Mouse (Mus musculus) kidney, embryonic 16.5 days (tissue): ENCODE results near the gene Hesx1. TPM values are rescaled to one million over a fixed set of nuclear protein-coding genes. Genes with fewer than 3 reads are reported as not detected.

Experiments
- ATAC-seq: fragments of 200-750 bp; cut with Nextera tagmentation; 2 replicates; pipeline ENCODE4 v1.8.0; 2017; ENCODE audit warnings: moderate TSS enrichment; ENCODE audit not compliant: low FRiP score, low TSS enrichment
- H3K27ac ChIP-seq: fragments of 300-500 bp; sonication (generic); 2 replicates; pipeline ENCODE4 v1.5.1; 2014; ENCODE audit warnings: low read length
- H3K27me3 ChIP-seq: fragments of 300-500 bp; sonication (generic); 2 replicates; pipeline ENCODE4 v1.6.1; 2014; ENCODE audit warnings: low read length, control low read depth, mixed read lengths; ENCODE audit not compliant: insufficient read depth
- H3K36me3 ChIP-seq: fragments of 300-500 bp; sonication (generic); 2 replicates; pipeline ENCODE4 v1.6.1; 2014; ENCODE audit warnings: low read length, control low read depth, mixed read lengths; ENCODE audit not compliant: insufficient read depth
- H3K4me1 ChIP-seq: fragments of 300-500 bp; sonication (generic); 2 replicates; pipeline ENCODE4 v1.6.1; 2014; ENCODE audit warnings: low read length, control low read depth, mixed read lengths; ENCODE audit not compliant: insufficient read depth
- H3K4me2 ChIP-seq: fragments of 300-500 bp; sonication (generic); replicated peaks from 2 replicates; pipeline ENCODE4 v1.6.1; 2014; ENCODE audit warnings: low read depth, low read length
- H3K4me3 ChIP-seq: fragments of 300-500 bp; sonication (generic); 2 replicates; pipeline ENCODE4 v1.5.1; 2014; ENCODE audit warnings: mild to moderate bottlenecking, low read length
- H3K9ac ChIP-seq: fragments of 300-500 bp; sonication (generic); replicated peaks from 2 replicates; pipeline ENCODE4 v1.6.1; 2014; ENCODE audit warnings: low read length
- H3K9me3 ChIP-seq: fragments of 300-500 bp; sonication (generic); 2 replicates; pipeline ENCODE4 v1.6.1; 2016; ENCODE audit warnings: low read length, control low read depth
- WGBS: fragments of 180-500 bp; shearing (Covaris S2); extraction: QIAGEN DNeasy Blood & Tissue Kit; methylation state at CpG from one replicate; pipeline ENCODE4 v1.1.7; 2014; 5-methylcytosine and 5-hydroxymethylcytosine counted together
- polyA plus RNA-seq: library from polyadenylated mRNA; unstranded; fragments of >200 nt; fragmentation: Nextera tagmentation; extraction: Ambion mirVana; gene quantifications from 2 replicates; pipeline ENCODE4 v1.2.1, GENCODE M21; 2015

Gene Hesx1
- polyA plus RNA-seq, 1 experiment from 2014 or later = 0.65 TPM

DNA sequence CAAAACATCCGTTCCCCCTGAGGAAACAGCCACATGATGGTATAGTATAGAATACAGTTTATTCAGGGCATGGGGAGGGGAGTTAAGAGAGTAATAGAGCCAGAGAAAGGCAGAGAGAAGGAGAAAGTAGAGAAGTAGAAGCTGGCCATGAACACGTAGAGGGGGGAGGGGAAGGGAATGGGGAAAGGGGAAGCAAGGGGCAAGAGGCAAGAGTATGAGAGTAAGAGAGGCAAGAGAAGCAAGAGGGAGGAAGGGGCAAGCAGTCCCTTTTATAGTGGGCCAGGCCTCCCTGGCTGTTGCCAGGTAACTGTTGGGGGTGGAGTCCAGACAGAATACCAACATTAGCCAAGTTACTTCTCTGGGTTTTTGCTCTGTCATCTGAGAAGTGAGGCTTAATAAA is 16.7 kb upstream of the Hesx1 start:
- H3K4me3 ChIP-seq = no peak overlapping the region
- no peaks in the 10 kb centered on the region for H3K36me3 ChIP-seq
- ATAC-seq = no peak
- no peak overlapping the region for H3K4me2 ChIP-seq
- peaks cover 6% of the 10 kb centered on the region for H3K4me1 ChIP-seq
- no peak overlapping the region for H3K27ac ChIP-seq
- 22% methylated on average over 2 of the region's 2 CpGs for WGBS
- H3K9ac ChIP-seq = no peak overlapping the region
- peaks cover 8% of the 10 kb centered on the region for H3K9me3 ChIP-seq
- no peaks in the 10 kb centered on the region for H3K27me3 ChIP-seq

- Histone ChIP-seq H3K9ac (no peak overlapping the region), H3K27me3 (no peaks in the 10 kb centered on the region), H3K9me3 (peaks cover 8% of the 10 kb centered on the region), H3K4me3 (no peak overlapping the region), H3K4me1 (peaks cover 6% of the 10 kb centered on the region), H3K27ac (no peak overlapping the region), H3K4me2 (no peak overlapping the region), H3K36me3 (no peaks in the 10 kb centered on the region)
- 0 out of 2 replicates have a peak, but pooled peaks have one; percentile 4 for ATAC-seq
- WGBS = 77% methylated on average over 3 of the region's 3 CpGs
Measured at GRCm38 (mm10) chr14:26979808-26980207, 14.4 kb upstream of the Hesx1 start.

- peaks cover 8% of the 10 kb centered on the region for H3K9me3 ChIP-seq
- no peaks in the 10 kb centered on the region for H3K27me3 ChIP-seq
- no peak for ATAC-seq
- H3K9ac ChIP-seq = no peak overlapping the region
- no peak overlapping the region for H3K4me2 ChIP-seq
- no peak overlapping the region for H3K27ac ChIP-seq
- peaks cover 6% of the 10 kb centered on the region for H3K4me1 ChIP-seq
- no peak overlapping the region for H3K4me3 ChIP-seq
- 92% methylated on average over 8 of the region's 8 CpGs for WGBS
- no peaks in the 10 kb centered on the region for H3K36me3 ChIP-seq
Measured at GRCm38 (mm10) chr14:26981021-26981420, 13.2 kb upstream of the Hesx1 start.

- H3K4me3 ChIP-seq = no peak overlapping the region
- H3K36me3 ChIP-seq = no peaks in the 10 kb centered on the region
- ATAC-seq = no peak
- no peak overlapping the region for H3K4me2 ChIP-seq
- H3K27me3 ChIP-seq = no peaks in the 10 kb centered on the region
- peaks cover 6% of the 10 kb centered on the region for H3K4me1 ChIP-seq
- WGBS = 75% methylated on average over 5 of the region's 5 CpGs
- H3K27ac ChIP-seq = no peak overlapping the region
- no peak overlapping the region for H3K9ac ChIP-seq
- H3K9me3 ChIP-seq = peaks cover 8% of the 10 kb centered on the region
Measured at GRCm38 (mm10) chr14:26981494-26982149, 12.6 kb upstream of the Hesx1 start.

DNA sequence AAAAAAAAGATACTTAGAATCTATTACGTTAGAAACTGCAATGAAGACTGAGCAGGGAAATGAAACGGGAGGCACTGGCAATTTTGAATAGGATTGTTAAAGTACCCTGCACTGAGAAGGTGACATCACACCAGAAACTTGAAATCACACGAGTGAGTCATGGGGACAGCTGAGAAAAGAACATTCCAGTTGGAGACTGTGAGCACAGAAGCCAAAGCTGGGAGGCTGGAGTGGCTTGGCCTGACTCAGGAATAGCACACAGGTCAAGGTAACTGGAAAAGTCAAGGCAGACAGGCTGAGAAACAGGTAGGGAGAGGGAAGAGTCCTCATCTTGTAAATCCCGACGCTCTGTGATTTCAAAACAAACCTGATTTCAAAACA is 12.1 kb upstream of the Hesx1 start:
- 75% methylated on average over 5 of the region's 5 CpGs for WGBS
- Histone ChIP-seq H3K4me1 (peaks cover 6% of the 10 kb centered on the region), H3K9me3 (peaks cover 8% of the 10 kb centered on the region), H3K27ac (no peak overlapping the region), H3K9ac (no peak overlapping the region), H3K4me2 (no peak overlapping the region), H3K36me3 (no peaks in the 10 kb centered on the region), H3K27me3 (no peaks in the 10 kb centered on the region), H3K4me3 (no peak overlapping the region)
- ATAC-seq = no peak

GRCm38 (mm10) chr14:26988694-26989093 is 5.5 kb upstream of the Hesx1 start:
- no peak for ATAC-seq
- Histone ChIP-seq H3K4me1 (peaks cover 5% of the 10 kb centered on the region), H3K36me3 (no peaks in the 10 kb centered on the region), H3K27me3 (no peaks in the 10 kb centered on the region), H3K4me2 (no peak overlapping the region), H3K27ac (no peak overlapping the region), H3K9ac (no peak overlapping the region), H3K4me3 (no peak overlapping the region), H3K9me3 (no peaks in the 10 kb centered on the region)
- WGBS = 81% methylated on average over 2 of the region's 2 CpGs

DNA sequence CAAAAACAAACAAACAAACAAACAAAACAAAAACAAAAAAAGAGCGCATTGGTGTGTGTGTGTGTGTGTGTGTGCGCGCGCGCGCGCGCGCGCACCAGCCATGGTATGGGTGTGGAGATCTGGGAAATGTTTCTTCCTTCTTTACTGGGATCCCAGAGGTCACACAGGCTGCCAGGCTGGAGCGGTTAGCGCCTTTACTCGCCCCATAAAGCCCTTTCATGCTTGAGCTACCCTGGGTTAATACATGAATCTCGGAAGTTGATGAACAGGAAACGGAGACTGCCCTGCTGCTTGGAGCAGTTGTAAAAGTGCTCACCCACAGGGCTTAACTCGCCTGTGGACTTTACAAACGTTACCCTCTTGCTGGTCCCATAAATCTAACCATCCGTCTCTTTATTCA is 2.6 kb upstream of the Hesx1 start:
- no peak overlapping the region; the same call in 1 of the 2 replicates for H3K4me2 ChIP-seq
- H3K4me3 ChIP-seq = no peak overlapping the region
- H3K27me3 ChIP-seq = no peaks in the 10 kb centered on the region
- peak overlapping the region; percentile 65 for H3K27ac ChIP-seq
- WGBS = 37% methylated on average over 18 of the region's 18 CpGs
- H3K4me1 ChIP-seq = peaks cover 15% of the 10 kb centered on the region
- no peaks in the 10 kb centered on the region for H3K36me3 ChIP-seq
- no peak overlapping the region for H3K9ac ChIP-seq
- no peaks in the 10 kb centered on the region for H3K9me3 ChIP-seq
- peak; percentile 91 for ATAC-seq

- peak overlapping the region; percentile 2; the same call in 1 of the 2 replicates for H3K27ac ChIP-seq
- no peak for ATAC-seq
- no peak overlapping the region for H3K4me3 ChIP-seq
- H3K9ac ChIP-seq = no peak overlapping the region
- H3K36me3 ChIP-seq = no peaks in the 10 kb centered on the region
- H3K4me1 ChIP-seq = peaks cover 15% of the 10 kb centered on the region
- WGBS = 31% methylated on average over 3 of the region's 3 CpGs
- H3K27me3 ChIP-seq = no peaks in the 10 kb centered on the region
- no peaks in the 10 kb centered on the region for H3K9me3 ChIP-seq
- no peak overlapping the region for H3K4me2 ChIP-seq
Measured at GRCm38 (mm10) chr14:26993427-26993826, 789 bp upstream of the Hesx1 start.

- Histone ChIP-seq H3K36me3 (no peaks in the 10 kb centered on the region), H3K4me2 (no peak overlapping the region), H3K9me3 (no peaks in the 10 kb centered on the region), H3K9ac (no peak overlapping the region), H3K27ac (no peak overlapping the region), H3K4me1 (peaks cover 19% of the 10 kb centered on the region), H3K27me3 (peaks cover 2% of the 10 kb centered on the region; the same call in 1 of the 2 replicates), H3K4me3 (no peak overlapping the region)
- no peak for ATAC-seq
Measured at GRCm38 (mm10) chr14:26996257-26996656, 2.0 kb downstream of the Hesx1 start.

DNA sequence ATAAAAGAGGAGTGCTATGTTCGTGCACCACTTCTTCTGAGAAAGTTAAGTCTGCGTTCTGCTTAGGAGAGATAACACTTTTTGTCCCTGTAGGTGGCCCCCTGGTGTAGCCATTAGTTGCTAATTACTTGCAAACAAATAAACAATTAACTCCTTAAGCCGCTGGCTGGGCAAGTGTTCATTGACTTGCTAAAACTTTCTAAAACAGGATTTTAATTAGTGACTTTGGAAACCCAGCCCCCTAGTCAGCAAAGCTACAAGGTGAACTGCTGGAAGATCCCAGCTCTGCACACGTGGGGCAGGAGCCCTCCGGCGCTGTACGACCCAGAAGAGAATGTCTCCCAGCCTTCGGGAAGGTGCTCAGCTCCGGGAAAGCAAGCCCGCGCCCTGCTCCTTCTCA is 6.2 kb downstream of the Hesx1 start:
- Histone ChIP-seq H3K9ac (no peak overlapping the region), H3K27ac (no peak overlapping the region), H3K4me2 (peak overlapping the region; percentile 44), H3K4me1 (0 out of 2 replicates have a peak, but pooled peaks cover 6% of the 10 kb centered on the region), H3K4me3 (peak overlapping the region; percentile 10; the same call in 1 of the 2 replicates), H3K27me3 (peaks cover 3% of the 10 kb centered on the region; the same call in 1 of the 2 replicates), H3K36me3 (no peaks in the 10 kb centered on the region), H3K9me3 (no peaks in the 10 kb centered on the region)
- WGBS = 4% methylated on average over 11 of the region's 11 CpGs
- no peak for ATAC-seq
